In genomic region chr19:57364942-57365673, GRCm38 (mm10) we compare ENCODE assay signal across 8 mouse cellular contexts. TPM values are rescaled to one million over a fixed set of nuclear protein-coding genes. Genes with fewer than 3 reads are reported as not detected.
DNase-seq lines count a peak whose midpoint lies in the region; ATAC-seq and TF ChIP-seq lines count a peak whose summit lies in the region.

No protein-coding gene starts in this region.

- no peak for TF ChIP-seq CTCF in kidney, adult 2 months (conservative IDR thresholded peaks at IDR 0.05; ENCODE audit: insufficient read depth, insufficient read length, low read depth, low read length)

- H3K9ac ChIP-seq in neural tube, embryonic 11.5 days (ENCODE audit: low read length): no peak overlapping the region

- no peaks in the 10 kb centered on the region for H3K36me3 ChIP-seq in neural tube, embryonic 11.5 days (ENCODE audit: control insufficient read depth, insufficient read depth, low read length)
- H3K36me3 ChIP-seq in kidney, adult 2 months (ENCODE audit: control insufficient read depth, insufficient read depth, low read length): no peaks in the 10 kb centered on the region

- no peak overlapping the region for H3K4me3 ChIP-seq in neural tube, embryonic 11.5 days (ENCODE audit: low read depth, low read length)
- H3K4me3 ChIP-seq in kidney, adult 2 months (ENCODE audit: insufficient read depth, low read depth, low read length): no peak overlapping the region

- ATAC-seq in neural tube, embryonic 11.5 days (ENCODE audit: insufficient read depth, low FRiP score, low TSS enrichment): no peak
- no peak for ATAC-seq in frontal cortex, adult (ENCODE audit: low TSS enrichment)

- 0 out of 2 replicates have a peak overlapping the region, but pooled peaks have one; percentile 23 for H3K27ac ChIP-seq in neural tube, embryonic 11.5 days (ENCODE audit: low read depth, low read length)
- peak overlapping the region; percentile 54 for H3K27ac ChIP-seq in kidney, adult 2 months (ENCODE audit: insufficient read depth, low read depth, low read length)

- no peaks in the 10 kb centered on the region for H3K27me3 ChIP-seq in neural tube, embryonic 11.5 days (ENCODE audit: control insufficient read depth, insufficient read depth, low read length)
- no peaks in the 10 kb centered on the region for H3K27me3 ChIP-seq in kidney, adult 2 months (replicated peaks; ENCODE audit: control insufficient read depth, insufficient read depth, low read length)

- peaks cover 27% of the 10 kb centered on the region for H3K4me1 ChIP-seq in neural tube, embryonic 11.5 days (ENCODE audit: control insufficient read depth, insufficient read depth, low read length)
- H3K4me1 ChIP-seq in kidney, adult 2 months (ENCODE audit: control insufficient read depth, insufficient read depth, low read length): peaks cover 35% of the 10 kb centered on the region

- DNase-seq in neural tube, embryonic 11.5 days (ENCODE audit: low spot score): no peak
- no peak for DNase-seq in neural tube, embryonic 10.5 days (ENCODE audit: extremely low spot score, low spot score)
- DNase-seq in gastrocnemius, postnatal 10 days: peak; percentile 38
- peak; percentile 88 for DNase-seq in kidney, adult 2 months
- peak; percentile 51 for DNase-seq in lung, postnatal 14 days
- no peak for DNase-seq in ovary, postnatal 10 days (ENCODE audit: low spot score)
- DNase-seq in B cell, adult 2 months: no peak

- TF ChIP-seq POLR2A in kidney, adult 2 months (IDR thresholded peaks at IDR 0.05; ENCODE audit: low read depth, low read length): no peak

- H3K4me2 ChIP-seq in neural tube, embryonic 11.5 days (ENCODE audit: low read depth): no peak overlapping the region

- no peaks in the 10 kb centered on the region for H3K9me3 ChIP-seq in neural tube, embryonic 11.5 days (ENCODE audit: control insufficient read depth, low read length)

- WGBS in neural tube, embryonic 11.5 days: 58% methylated on average over 11 of the region's 11 CpGs
- WGBS in kidney, adult 2 months: 15% methylated on average over 10 of the region's 11 CpGs

RNA-seq across cellular contexts. Expression of gene Fam160b1, which starts 4.6 kb away (rescaled TPM):
- polyA plus RNA-seq in neural tube, embryonic 11.5 days (2014; fragmentation: Nextera tagmentation; extraction: Ambion mirVana): 17.7 and 18.3 TPM in 2 replicates
- 10 to 100 TPM in 1 of 2 experiments, 1 to 10 TPM in 1; 9.6 to 12.8 TPM for total RNA-seq in gastrocnemius, postnatal 10 days (2021)
- 7.3 and 8.0 TPM in 2 replicates for polyA plus RNA-seq in kidney, adult 2 months (2012; rRNA removed)

RNA-seq across cellular contexts. Expression of gene Ablim1, which starts 50.4 kb away (rescaled TPM):
- 24.5 and 25.0 TPM in 2 replicates for polyA plus RNA-seq in neural tube, embryonic 11.5 days (2014; fragmentation: Nextera tagmentation; extraction: Ambion mirVana)
- total RNA-seq in gastrocnemius, postnatal 10 days (2021): 10 to 100 TPM; 42.8 to 52.0 TPM
- polyA plus RNA-seq in kidney, adult 2 months (2012; rRNA removed): 34.7 and 38.3 TPM in 2 replicates

Comparison
In these comparisons a context has a peak if more than half of its experiments do, and no peak if none do; other contexts are left out.
1. DNase-seq: peak in gastrocnemius, postnatal 10 days (single experiment), kidney, adult 2 months (single experiment) and lung, postnatal 14 days (single experiment); none in neural tube, embryonic 11.5 days (single experiment), neural tube, embryonic 10.5 days (single experiment), ovary, postnatal 10 days (single experiment) and B cell, adult 2 months (0 of 2).